Mouse (Mus musculus): ENCODE measurements around the gene Ppm1h.

DNA sequence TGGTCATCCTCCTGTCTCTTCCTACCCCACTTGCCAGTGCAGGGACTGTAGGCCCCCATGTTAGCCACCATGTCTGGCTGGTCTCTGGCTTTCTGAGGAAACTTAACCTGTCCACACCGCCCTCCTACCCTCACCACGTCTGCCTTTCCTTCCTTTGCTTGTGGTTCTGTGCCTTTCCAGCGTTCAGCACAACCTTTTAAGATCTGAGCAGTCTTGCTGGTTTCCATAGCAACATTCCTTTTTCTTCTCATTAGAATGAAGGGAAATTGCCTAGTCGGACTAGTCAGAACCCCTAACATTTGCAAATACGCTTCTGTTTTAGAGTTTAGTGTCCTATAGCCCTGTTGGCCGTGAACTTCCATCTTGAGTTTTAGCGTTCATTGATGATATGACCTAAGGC lies 62.6 kb downstream of the Ppm1h start:
- no peak for TF ChIP-seq CTCF (IDR thresholded peaks at IDR 0.05; ENCODE audit: extremely low read depth, insufficient read depth, low read length)
- 0 out of 2 replicates have a peak, but pooled peaks have one; percentile 23 for TF ChIP-seq POLR2A (IDR thresholded peaks at IDR 0.05; ENCODE audit: extremely low read depth, insufficient read depth, low read length)

All from cortical plate, adult 2 months (tissue).